Comparison of ENCODE assay signal across 19 mouse cellular contexts in genomic region chr3:58366756-58367155, GRCm38 (mm10). TPM values are rescaled to one million over a fixed set of nuclear protein-coding genes. Genes with fewer than 3 reads are reported as not detected.
DNase-seq lines count a peak whose midpoint lies in the region; ATAC-seq and TF ChIP-seq lines count a peak whose summit lies in the region.
"Had no signal": no experiment of that assay in that cellular context is flagged by ENCODE, and none has a peak within 500 bp of the region (broad histone marks: within the 10 kb centered on the region; RNA-seq: fewer than 3 reads in every experiment).

No protein-coding gene starts in this region.

- peak; percentile 59; the same call in 1 of the 2 replicates for TF ChIP-seq EP300 in lung, postnatal 0 days (IDR thresholded peaks at IDR 0.05)

- H3K9me3 ChIP-seq in heart, embryonic 11.5 days (replicated peaks; ENCODE audit: control insufficient read depth, low read length), result no peaks in the 10 kb centered on the region
- no peaks in the 10 kb centered on the region for H3K9me3 ChIP-seq in lung, postnatal 0 days (ENCODE audit: low read length)
- H3K9me3 ChIP-seq: forebrain, embryonic 13.5 days; kidney, embryonic 15.5 days; liver, embryonic 15.5 days; midbrain, embryonic 12.5 days had no signal

- H3K27ac ChIP-seq in heart, embryonic 11.5 days (ENCODE audit: low read depth, low read length), result peak overlapping the region; percentile 52
- H3K27ac ChIP-seq in lung, postnatal 0 days (ENCODE audit: low read length), result no peak overlapping the region
- H3K27ac ChIP-seq: forebrain, embryonic 13.5 days; kidney, embryonic 15.5 days; liver, embryonic 15.5 days; midbrain, embryonic 12.5 days had no signal

- TF ChIP-seq CTCF in lung, postnatal 0 days (IDR thresholded peaks at IDR 0.05), result no peak

- no peak for DNase-seq in heart, postnatal 14 days
- peak; percentile 43 for DNase-seq in lung, postnatal 0 days (ENCODE audit: low spot score)
- no peak for DNase-seq in lung, postnatal 10 days
- DNase-seq in large intestine, adult 2 months (ENCODE audit: low read depth, low spot score), result peak; percentile 44
- no peak for DNase-seq in adrenal gland, adult 18-20 months (ENCODE audit: low spot score in 2 of 2)
- no peak for DNase-seq in frontal cortex, postnatal 10 days (ENCODE audit: low spot score in 2 of 2)
- DNase-seq in ovary, postnatal 36 days (ENCODE audit: low spot score), result no peak
- DNase-seq: adrenal gland, postnatal 36 days; cerebellum, postnatal 14 days; left cerebral cortex, postnatal 4 days; lung, postnatal 4 days; thymus, postnatal 36 days had no signal

- no peak overlapping the region for H3K4me3 ChIP-seq in heart, embryonic 11.5 days (ENCODE audit: low read depth, low read length)
- no peak overlapping the region for H3K4me3 ChIP-seq in lung, postnatal 0 days (ENCODE audit: low read depth, low read length)
- H3K4me3 ChIP-seq: forebrain, embryonic 13.5 days; kidney, embryonic 15.5 days; liver, embryonic 15.5 days; midbrain, embryonic 12.5 days had no signal

- no peak overlapping the region for H3K4me2 ChIP-seq in heart, embryonic 11.5 days
- no peak overlapping the region for H3K4me2 ChIP-seq in lung, postnatal 0 days (replicated peaks; ENCODE audit: low read depth, low read length)
- H3K4me2 ChIP-seq: forebrain, embryonic 13.5 days; kidney, embryonic 15.5 days; liver, embryonic 15.5 days; midbrain, embryonic 12.5 days had no signal

- no peaks in the 10 kb centered on the region for H3K27me3 ChIP-seq in heart, embryonic 11.5 days (ENCODE audit: control insufficient read depth, insufficient read depth, low read length)
- H3K27me3 ChIP-seq in lung, postnatal 0 days (replicated peaks; ENCODE audit: insufficient read depth, low read length), result no peaks in the 10 kb centered on the region
- H3K27me3 ChIP-seq: forebrain, embryonic 13.5 days; kidney, embryonic 15.5 days; liver, embryonic 15.5 days; midbrain, embryonic 12.5 days; Patski had no signal

- no peaks in the 10 kb centered on the region for H3K36me3 ChIP-seq in heart, embryonic 11.5 days (ENCODE audit: control insufficient read depth, insufficient read depth, low read length)
- no peaks in the 10 kb centered on the region for H3K36me3 ChIP-seq in lung, postnatal 0 days (ENCODE audit: insufficient read depth, low read length)
- H3K36me3 ChIP-seq: kidney, embryonic 15.5 days; liver, embryonic 15.5 days; midbrain, embryonic 12.5 days had no signal

- intact Hi-C loops in heart, postnatal 14 days (cut with DNase I), result no loop called here

- no peak overlapping the region for H3K9ac ChIP-seq in heart, embryonic 11.5 days (ENCODE audit: low read depth, low read length)
- H3K9ac ChIP-seq in lung, postnatal 0 days (replicated peaks; ENCODE audit: low read depth), result no peak overlapping the region
- H3K9ac ChIP-seq: forebrain, embryonic 13.5 days; kidney, embryonic 15.5 days; liver, embryonic 15.5 days; midbrain, embryonic 12.5 days had no signal

- WGBS in heart, embryonic 11.5 days (ENCODE audit: insufficient replicate concordance), result 7% methylated on average over 3 of the region's 3 CpGs
- WGBS in lung, postnatal 0 days, result 12% methylated on average over 3 of the region's 3 CpGs
- 24% methylated on average over 3 of the region's 3 CpGs for whole genome bisulfite sequencing in large intestine, adult 2 months

- peaks cover 21% of the 10 kb centered on the region for H3K4me1 ChIP-seq in heart, embryonic 11.5 days (ENCODE audit: control insufficient read depth, insufficient read depth, low read length)
- peaks cover 9% of the 10 kb centered on the region; the same call in 1 of the 2 replicates for H3K4me1 ChIP-seq in lung, postnatal 0 days (ENCODE audit: insufficient read depth, low read depth, low read length)
- H3K4me1 ChIP-seq: liver, embryonic 15.5 days had no signal

- ATAC-seq in heart, embryonic 11.5 days (replicated peaks; ENCODE audit: insufficient number of reproducible peaks, low FRiP score, low TSS enrichment), result peak; percentile 84
- no peak for ATAC-seq in lung, postnatal 0 days
- ATAC-seq: activated CD4-positive, CD25-positive, alpha-beta regulatory T cell, adult 4 months; forebrain, embryonic 13.5 days; Patski had no signal

RNA-seq across cellular contexts. Expression of gene Tsc22d2, which starts 47.8 kb away (rescaled TPM):
- polyA plus RNA-seq in heart, embryonic 11.5 days (2014; fragmentation: Nextera tagmentation; extraction: Ambion mirVana), result 16.6 and 17.7 TPM in 2 replicates
- total RNA-seq in heart, postnatal 14 days (2021), result 10 to 100 TPM; 25.1 to 27.5 TPM
- 8.9 and 10.5 TPM in 2 replicates for polyA plus RNA-seq in lung, postnatal 0 days (2015; fragmentation: Nextera tagmentation; extraction: Ambion mirVana)
- polyA plus RNA-seq in large intestine, adult 2 months (2012; rRNA removed), result 4.2 and 8.6 TPM in 2 replicates
- total RNA-seq in adrenal gland, adult 18-20 months (2021), result 10 to 100 TPM; 35.6 to 38.1 TPM

Comparison
In these comparisons a context has a peak if more than half of its experiments do, and no peak if none do; other contexts are left out.
1. DNase-seq: peak in lung, postnatal 0 days (single experiment) and large intestine, adult 2 months (single experiment); none in heart, postnatal 14 days (0 of 2), lung, postnatal 10 days (single experiment), adrenal gland, adult 18-20 months (0 of 2), frontal cortex, postnatal 10 days (0 of 2) and ovary, postnatal 36 days (single experiment).